Mouse (Mus musculus) spleen, adult 12 weeks (tissue): ENCODE results near the gene Impg2.

Experiments used
- DNase-seq: peaks from one replicate; pipeline ENCODE4 v3.0.0; 2022; ENCODE audit warnings: low spot score

Impg2 gene

DNA sequence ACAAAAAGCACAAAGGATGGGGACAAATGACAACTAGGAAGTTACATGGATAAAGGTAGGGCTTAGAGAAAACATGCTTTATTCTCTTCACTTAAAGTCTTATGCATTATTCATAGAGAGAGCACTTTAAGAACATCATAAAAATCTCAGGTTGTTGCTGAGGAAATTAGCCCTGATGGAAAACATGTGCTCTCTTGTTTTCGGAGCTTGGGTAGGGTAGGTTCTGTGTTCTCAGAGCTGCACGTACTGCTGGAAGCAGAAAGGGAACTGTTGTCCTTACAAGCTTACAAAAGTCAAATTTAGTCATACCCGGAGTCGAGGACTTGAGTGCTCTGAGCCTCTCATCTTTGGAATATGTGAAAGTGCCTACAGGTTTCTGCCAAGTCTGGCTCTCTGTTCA, 98.9 kb downstream of the Impg2 start:
- DNase-seq: no peak

DNA sequence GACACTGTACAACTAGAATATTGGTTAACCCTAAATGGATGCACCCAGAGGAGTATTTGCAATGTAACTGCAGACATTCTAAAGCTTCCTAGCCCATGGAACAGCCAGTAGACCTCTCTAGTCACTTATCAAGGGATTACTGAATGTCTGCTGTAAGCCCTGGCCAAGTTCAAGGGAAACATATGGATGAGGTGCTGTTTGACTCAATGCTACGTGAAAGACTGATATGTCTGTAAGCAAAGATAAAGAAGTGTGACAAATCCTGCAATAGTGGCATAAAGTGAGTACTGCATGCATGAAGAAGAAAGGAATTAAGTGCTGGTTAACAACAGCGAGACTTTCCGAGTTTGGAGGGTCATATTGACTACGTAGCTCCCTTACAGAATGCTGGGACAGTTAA, 100.1 kb downstream of the Impg2 start:
- DNase-seq: no peak

DNA sequence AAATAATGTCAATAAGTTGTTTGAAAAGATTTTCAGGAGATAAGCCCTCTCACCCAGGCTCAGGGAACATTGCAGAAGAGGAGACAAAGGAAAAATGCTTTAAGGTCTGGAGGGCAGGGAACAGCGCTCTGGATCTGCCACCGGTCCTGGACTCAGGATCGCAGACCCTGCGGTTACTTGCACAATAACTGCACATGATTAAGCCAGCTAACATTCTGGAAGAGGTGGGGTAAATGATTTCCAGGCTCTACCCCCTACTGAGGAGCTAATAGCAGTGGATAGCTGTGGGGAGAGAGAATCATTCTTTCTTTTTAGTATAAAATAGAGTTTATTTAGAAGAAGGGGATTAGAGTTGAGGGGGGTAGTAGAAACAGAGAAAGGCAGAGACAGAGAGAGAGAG, 103.5 kb downstream of the Impg2 start:
- no peak for DNase-seq

DNA sequence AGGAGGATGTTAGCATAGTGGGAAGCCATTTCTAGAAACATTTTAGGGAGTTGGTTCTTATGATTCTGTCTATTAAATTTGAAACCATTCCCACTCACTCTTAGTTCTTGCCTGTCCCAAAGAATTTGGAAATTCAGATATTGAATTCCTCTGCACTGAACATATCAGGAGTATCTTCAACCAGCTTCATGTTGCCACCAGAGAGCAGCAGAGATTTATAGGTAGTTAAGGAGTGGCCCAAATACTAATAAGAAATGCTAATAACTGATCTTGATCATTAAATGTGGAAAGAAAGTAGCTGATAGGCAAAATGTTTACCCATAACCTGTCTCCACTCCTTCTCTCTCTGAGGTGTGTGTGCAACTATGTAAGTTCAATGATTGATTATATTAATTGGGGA, 107.2 kb downstream of the Impg2 start:
- no peak for DNase-seq
